ENCODE assay signal across 21 mouse cellular contexts in genomic region chr11:90398850-90399249, GRCm38 (mm10).
"Had no signal": no experiment of that assay in that cellular context is flagged by ENCODE, and none has a peak within 500 bp of the region (broad histone marks: within the 10 kb centered on the region; RNA-seq: fewer than 3 reads in every experiment).

No protein-coding gene starts in this region.

- DNase-seq: kidney, adult 11 months; kidney, adult 8-10 months; kidney, postnatal 10 days; kidney, postnatal 36 days; left cerebral cortex, postnatal 4 days; midbrain, embryonic 14.5 days; right cerebral cortex, adult 18-20 months; right cerebral cortex, postnatal 14 days; right cerebral cortex, postnatal 4 days; thymus, postnatal 25 days had no signal

- H3K4me2 ChIP-seq: kidney, embryonic 15.5 days; limb, embryonic 12.5 days; limb, embryonic 15.5 days; lung, embryonic 14.5 days; midbrain, embryonic 11.5 days; neural tube, embryonic 12.5 days; neural tube, embryonic 15.5 days; stomach, embryonic 15.5 days had no signal

- ATAC-seq: lung, postnatal 0 days had no signal

- H3K36me3 ChIP-seq: kidney, embryonic 15.5 days; limb, embryonic 12.5 days; limb, embryonic 15.5 days; neural tube, embryonic 12.5 days; neural tube, embryonic 15.5 days; stomach, embryonic 15.5 days had no signal

- H3K4me1 ChIP-seq: kidney, embryonic 15.5 days; limb, embryonic 12.5 days; limb, embryonic 15.5 days; megakaryocyte, embryonic 14.5 days; neural tube, embryonic 12.5 days; neural tube, embryonic 15.5 days; stomach, embryonic 15.5 days had no signal

- H3K9ac ChIP-seq: kidney, embryonic 15.5 days; limb, embryonic 12.5 days; limb, embryonic 15.5 days; lung, embryonic 14.5 days; neural tube, embryonic 12.5 days; neural tube, embryonic 15.5 days; stomach, embryonic 15.5 days had no signal

- H3K4me3 ChIP-seq: kidney, embryonic 15.5 days; limb, embryonic 12.5 days; limb, embryonic 15.5 days; megakaryocyte, embryonic 14.5 days; neural tube, embryonic 12.5 days; neural tube, embryonic 15.5 days; stomach, embryonic 15.5 days had no signal

- H3K9me3 ChIP-seq: kidney, embryonic 15.5 days; limb, embryonic 12.5 days; limb, embryonic 15.5 days; megakaryocyte, embryonic 14.5 days; neural tube, embryonic 12.5 days; neural tube, embryonic 15.5 days; stomach, embryonic 15.5 days had no signal

- H3K27me3 ChIP-seq: kidney, embryonic 15.5 days; limb, embryonic 15.5 days; neural tube, embryonic 12.5 days; neural tube, embryonic 15.5 days; stomach, embryonic 15.5 days had no signal

- H3K27ac ChIP-seq: kidney, embryonic 15.5 days; limb, embryonic 12.5 days; limb, embryonic 15.5 days; macrophage; neural tube, embryonic 12.5 days; neural tube, embryonic 15.5 days; stomach, embryonic 15.5 days had no signal
